Mouse (Mus musculus) thymus, postnatal 10 days (tissue): Measurements from ENCODE around the gene Gm5767.

Source experiments
- DNase-seq, 2 experiments: peaks; one replicate each; pipeline ENCODE4 v3.0.0; 2021; ENCODE audit warnings: low spot score in 2 of 2

Gene Gm5767

DNA sequence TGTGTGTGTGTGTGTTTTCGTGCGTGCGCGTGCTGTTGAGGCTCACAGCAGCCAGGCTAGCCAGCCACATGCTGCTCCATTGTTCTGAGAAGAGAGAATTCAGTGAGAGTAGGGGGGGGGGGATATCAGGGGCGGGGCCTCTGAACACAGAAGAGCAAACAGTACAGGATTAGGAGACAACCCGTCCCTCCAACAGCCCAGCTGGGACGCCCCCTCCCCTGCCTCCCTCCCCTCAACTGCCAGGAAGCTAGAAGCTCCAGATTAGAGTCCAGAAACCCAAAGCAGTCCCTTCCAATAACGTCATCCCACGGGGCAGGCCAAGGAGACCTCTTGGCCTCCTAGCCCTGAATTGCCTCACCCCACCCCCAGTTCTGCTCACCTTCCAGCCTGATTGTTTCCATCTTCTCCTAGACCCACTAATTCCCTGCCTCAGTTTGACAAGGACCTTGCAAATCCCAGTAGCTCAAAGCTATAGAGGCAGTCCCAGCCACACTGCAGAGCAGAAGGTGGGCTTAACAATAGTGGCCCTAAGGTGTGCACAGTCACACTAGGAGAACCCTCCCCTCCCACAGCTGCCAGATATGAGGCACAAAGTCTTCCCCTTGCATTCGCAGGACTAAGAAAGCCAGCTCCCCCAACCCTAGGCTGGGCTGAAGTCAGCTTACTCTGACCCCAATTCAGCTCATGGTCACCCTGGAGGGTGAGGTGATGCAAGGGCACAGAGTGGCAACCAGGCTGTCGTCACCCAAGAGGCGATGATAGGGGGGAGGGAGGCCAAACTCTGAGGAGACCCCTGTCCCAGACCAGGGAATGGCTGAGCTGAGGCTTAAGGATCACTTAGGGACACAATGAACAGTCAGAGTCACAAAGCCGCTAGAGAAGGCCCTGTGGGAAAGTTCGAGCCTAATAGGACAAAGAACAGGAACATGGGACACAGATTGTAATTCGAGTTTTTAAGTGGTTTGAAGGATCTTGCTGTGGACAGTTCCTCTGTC, 10.2 kb upstream of the Gm5767 start:
- DNase-seq, result no peak

DNA sequence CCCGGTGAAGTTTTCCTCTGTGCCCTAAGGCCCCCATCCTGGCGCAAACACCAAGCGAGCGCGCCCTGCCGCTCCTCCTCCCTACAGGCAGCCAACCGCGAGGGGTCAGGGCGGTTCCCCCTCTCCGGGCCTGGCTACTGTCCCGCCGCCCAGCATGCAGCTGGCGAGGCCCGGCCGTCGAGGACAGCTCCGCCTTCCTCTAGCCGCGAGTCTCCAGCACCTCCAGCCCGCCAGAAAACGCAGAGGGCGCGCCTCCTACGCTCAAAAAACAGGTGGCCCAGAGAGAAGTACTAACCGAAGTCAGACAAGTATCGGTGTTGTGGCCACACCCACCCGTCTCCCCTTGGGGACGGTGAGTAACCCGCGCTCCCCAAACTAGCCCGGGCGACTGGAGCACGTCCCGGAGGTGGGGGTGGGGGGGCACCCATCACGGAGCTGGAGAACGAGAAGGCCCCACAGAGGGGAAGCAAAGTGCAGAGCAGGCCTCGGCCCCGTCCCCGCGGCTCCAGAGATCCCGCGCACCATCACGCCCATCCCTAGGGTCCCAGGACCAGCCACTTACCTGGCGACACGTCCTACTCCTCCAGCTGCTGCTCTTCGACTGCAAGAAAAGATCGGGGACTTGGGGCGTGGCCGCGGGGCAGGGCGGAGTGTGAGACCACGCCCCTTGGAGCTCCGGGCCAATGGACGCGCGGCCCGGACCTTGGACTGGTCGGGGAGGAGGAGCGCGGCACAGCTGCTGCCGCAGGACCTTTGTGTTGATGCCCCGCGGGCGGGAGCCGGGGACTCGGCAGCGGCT, 8.8 kb upstream of the Gm5767 start, which contains the start of gene Carhsp1:
Gene Carhsp1 (minus strand): TSS at position 605 of the 799 bp plus-strand sequence.
- peak; percentile 93 to 94 for DNase-seq

DNA sequence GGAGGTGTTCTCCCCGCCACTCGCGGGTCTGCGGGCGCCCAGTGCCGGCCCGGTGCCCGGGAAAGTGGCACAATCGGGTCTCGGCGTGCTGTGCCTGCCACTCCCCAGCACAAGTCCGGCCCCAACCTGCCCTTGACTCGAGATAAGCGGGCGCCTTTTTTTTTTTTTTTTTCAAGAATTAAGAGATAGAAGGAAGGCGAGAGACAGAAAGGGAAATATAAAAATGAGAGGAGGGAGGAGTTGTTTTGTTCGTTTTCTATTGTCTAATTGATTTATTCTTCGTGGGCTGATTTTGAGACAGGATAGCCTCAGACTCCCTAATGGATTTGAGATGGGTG, 8.3 kb upstream of the Gm5767 start:
- DNase-seq, result no peak

DNA sequence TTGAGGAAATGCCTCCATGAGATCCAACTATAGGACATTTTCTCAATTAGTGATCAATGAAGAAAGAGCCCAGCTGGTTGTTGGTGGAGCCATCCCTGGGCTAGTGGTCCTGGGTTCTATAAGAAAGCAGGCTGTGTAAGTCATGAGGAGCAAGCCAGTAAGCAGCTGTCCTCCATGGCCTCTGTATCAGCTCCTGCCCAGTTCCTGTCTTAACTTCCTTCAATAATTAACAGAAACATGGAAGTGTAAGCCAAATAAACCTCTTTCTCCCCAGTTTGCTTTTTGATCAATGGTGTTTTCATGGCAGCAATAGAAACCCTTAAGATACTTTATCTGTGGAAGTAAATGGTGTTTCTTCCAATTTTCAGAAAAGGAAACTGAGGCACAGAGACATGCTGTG, 7.8 kb upstream of the Gm5767 start:
- DNase-seq, result no peak

DNA sequence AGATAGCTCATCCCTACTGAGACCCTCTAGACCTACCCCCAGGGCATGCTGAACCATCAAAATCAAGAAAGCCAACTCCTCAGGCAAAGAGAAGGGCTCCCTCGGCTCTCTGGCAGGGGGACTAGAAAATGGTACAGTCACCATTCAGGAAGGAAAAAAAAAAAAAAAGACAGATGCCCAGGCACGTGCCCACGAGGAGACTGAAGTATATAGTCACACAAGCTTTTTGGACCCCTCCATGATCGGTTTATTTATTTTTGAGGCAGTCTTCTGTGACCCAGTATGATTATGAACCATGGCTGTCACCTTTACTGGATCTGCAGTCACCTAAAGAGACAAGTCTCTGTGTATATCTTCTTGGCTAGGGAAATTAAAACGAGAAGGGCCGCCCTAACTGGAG, 7.2 kb upstream of the Gm5767 start:
- DNase-seq, result no peak

DNA sequence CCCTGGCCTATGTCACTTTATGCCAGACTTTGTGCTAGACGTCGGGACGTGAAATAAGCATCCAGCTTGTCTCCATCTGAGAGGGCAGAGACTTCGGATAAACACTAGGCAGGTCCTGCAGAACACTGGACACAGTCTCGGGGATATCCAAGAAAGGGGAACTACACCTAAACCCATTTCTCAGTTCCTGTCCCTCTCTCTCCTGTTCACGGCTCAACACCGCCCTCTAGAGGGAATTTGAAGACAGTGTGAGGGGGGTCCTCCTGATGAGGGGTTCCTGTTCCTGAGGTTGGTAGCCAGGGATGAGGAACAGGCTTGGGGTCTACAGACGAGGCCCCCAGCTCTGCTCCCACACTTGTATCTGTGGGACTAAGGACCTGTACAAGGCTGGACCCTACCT, 6.4 kb upstream of the Gm5767 start:
- DNase-seq, result peak; percentile 56 to 84

DNA sequence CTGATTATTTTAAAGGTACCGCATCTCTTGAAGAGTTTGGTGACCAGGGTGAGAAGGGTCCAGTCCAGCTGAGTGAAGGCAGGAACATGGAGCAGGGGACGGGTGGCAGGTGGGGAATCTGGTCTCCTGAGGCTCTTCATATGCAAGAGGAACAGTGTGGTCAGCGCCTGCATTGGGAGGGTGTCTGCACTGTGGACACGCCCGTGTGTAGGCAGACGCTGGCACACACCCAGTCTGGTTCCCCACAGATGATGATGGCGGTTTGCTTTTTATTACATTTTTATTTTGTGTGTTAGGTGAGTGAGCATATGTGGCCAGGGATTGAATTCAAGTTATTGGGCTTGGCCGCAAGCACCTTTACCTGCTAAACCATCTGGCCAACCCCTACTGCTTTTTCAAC, 5.0 kb upstream of the Gm5767 start:
- no peak for DNase-seq

DNA sequence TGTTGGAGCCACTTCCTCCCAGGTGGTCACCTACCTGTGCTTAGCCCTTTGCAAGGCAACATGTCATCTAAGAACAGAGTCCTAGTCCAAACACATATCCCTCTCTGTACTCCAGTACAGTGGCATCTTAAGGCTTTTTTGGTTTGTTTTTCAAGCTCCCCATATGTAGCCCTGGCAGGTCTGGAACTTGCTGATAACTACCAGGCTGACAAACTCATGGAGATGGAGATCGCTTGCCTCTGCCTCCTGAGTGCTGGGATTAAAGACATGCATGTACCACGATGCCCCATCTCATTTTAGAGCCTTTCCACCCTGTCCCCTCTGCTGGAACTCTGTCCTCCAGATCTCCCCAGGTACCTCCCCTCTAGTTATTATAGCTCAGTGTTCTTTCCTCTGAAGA, 4.3 kb upstream of the Gm5767 start:
- DNase-seq, result no peak

DNA sequence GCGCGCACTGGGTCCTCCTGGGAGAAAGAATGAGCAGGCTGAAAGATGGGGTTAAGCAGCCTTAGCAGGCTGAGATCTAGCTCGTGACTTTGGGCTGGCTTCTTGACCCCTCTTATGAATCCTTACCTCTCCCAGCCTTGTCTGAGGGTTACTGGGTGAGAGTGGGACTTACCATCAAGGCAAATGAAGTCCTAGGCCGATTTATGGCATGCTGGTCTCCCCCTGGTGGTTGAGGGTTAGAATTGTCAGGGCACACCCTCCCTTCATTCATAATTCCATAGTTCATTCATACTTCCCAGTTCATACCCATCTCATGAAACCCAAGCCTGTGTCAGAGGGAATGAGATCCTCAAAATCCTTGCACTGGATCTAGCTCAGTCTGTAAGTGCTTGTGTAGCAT, 3.8 kb upstream of the Gm5767 start:
- peak in 1 of 2 experiments; percentile 63 for DNase-seq

DNA sequence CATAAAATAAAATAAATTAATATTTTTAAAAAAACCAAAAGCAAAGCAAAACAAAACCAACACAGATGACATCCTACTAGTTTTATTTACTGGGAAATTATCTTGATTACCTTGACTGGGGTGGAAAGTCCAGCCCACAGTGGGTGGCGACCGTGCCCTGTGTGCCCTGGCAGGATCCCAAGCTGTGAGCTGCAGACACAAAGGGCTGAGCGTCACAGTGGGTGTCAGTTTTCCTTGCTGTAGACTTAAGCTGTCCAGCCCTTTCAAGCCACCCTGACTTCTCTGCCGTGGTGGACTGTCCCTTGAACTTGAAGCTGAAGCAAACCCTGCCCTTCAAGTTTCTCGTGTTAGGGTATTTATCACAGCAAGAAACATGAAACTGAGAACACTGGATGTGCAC, 2.5 kb upstream of the Gm5767 start:
- no peak for DNase-seq

DNA sequence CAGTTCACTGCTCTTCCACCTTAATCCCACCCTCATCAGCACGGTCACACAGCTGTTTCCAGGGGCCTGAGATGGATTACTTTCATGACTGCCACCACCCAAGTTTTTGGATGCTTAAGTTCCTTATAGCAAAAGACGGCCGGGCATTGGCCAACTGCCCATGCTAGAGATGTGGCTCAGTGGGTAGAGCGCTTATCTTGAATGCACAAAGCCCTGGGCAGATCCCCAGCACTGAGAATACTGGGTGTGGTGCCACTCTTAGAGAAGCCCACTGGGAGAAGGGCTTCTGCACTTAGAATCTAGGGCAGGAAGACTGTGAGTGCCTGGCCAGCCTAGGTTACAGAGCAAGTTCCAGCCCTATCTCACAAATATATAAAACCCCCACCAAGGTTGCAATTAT, 1.9 kb upstream of the Gm5767 start:
- DNase-seq, result no peak

DNA sequence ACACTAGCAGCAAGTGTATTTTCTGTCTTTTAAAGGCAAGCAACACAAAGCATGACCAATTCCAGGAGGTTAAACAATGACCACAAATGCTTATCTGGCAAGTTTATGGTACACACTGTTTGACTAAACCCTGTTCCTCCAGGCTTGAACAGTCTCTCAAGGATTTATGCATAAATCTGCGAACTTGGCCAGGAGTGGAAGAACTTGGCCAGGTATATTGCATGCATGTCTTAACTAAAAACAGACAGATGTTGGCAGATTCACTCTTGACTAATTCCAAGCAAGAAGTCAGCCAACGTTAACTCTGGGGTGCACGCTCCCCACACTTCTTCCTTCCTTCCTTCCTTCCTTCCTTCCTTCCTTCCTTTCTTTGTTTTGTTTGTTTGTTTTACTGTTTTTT, 790 bp upstream of the Gm5767 start:
- no peak for DNase-seq

DNA sequence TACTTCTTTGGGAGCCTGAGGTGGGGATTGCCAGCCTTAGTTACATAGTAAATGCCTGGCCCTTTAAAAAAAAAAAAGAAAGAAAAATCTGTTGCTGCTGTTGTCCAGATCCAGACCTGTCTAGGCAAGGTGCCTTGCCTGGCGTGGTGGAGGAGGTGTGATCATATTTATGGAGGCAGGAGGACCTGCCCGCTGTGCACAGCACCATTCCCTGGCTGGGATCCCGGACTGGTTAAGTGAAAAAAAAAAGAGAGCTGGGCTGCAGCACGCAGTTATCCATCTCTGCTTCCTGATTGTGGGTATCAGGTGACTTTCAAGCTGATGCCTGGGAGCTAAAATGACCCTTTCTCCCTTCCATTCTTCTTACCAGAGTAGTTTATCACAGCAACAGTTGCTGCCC, 4.5 kb downstream of the Gm5767 start:
- DNase-seq, result no peak

DNA sequence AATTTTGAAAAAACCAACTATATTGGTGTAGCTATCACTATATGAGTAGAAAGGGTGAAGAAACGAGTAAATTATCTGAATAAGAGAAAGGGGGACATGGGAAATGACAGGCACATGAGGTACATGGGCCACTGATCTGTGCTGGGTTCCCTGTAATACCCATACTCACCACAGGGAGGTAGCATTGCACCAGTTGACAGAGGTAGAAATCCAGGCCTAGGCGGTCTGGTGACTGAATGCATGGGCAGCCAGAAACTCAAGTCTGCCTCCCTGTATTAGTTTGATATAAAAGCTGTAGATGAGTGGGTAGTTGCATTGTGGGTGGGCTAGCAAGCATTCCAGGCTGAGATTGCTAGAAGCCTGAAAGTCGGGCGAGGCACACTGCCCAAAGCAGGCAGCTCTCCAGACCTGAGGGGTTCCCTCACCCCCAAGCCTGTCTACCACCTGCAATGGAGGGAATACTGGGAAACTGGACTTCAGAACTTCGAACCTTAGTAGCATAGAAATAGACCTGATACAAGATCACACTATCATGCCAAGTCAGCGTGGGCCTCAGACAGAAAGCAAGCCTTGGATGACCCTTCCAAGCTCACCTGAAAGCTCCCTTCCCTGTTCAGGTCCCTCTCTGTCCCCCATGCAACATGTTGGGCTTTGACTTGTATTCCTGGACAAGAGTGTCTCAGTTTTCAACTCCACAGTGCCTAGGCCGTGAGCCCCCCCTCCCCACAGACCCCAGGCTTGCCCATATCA, 5.7 kb downstream of the Gm5767 start:
- peak; percentile 60 to 80 for DNase-seq

DNA sequence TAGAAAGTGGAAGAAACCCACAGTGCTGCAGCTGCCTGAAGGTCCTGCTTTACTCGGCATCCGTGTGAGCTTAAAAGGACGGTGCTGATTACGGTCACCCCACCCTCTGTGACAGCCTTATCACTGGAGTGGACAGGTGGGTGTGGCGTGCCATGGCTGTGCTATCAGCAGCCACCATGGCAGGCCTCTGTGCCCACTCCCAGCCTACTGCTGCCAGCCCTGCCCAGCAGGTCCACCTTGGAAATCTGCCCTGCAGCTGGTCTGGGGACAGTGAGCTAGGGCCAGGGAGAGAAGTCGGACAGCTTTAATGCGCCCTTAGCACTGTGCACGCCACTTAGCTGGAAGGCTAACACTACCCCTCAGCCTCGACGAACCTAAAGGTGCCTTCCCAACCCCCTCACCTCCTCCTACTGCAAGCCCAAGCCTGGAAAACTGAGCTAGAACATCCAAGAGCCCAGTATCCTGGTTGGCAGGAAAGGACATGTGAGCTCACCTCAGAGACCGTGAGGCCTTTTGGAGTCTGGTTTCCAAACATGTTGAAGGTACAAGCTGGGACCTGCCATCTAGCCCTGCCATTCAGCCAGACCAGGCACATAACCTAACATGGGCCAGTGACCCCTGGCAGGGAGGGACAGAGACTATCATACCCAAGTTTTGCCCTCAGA, 6.4 kb downstream of the Gm5767 start:
- DNase-seq, result no peak

DNA sequence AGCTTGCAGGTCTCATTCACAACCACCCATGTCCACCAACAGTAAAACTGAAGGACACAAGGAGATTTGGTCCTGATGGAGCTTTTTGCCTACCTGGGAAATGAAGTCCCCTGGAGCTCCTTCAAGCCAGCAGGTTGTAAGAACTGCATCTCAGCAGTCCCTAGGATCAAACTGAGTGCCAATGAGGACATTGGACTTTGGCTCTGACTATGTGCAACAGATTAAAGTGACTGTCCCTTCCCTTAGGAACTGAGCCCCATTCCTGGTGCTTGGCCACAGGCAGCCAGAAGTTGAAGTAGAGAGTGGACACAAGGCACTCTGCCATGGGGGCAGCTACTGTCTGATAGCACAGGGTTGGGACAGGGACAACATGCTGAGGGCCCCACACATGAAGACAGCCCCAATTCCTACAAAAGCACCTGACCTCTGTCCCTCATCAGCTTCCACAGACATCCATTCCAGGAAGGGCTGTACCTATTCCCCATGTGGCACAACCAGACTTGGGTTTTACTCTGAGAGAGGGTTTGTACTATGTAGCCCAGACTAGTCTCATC, 7.1 kb downstream of the Gm5767 start:
- DNase-seq, result no peak

DNA sequence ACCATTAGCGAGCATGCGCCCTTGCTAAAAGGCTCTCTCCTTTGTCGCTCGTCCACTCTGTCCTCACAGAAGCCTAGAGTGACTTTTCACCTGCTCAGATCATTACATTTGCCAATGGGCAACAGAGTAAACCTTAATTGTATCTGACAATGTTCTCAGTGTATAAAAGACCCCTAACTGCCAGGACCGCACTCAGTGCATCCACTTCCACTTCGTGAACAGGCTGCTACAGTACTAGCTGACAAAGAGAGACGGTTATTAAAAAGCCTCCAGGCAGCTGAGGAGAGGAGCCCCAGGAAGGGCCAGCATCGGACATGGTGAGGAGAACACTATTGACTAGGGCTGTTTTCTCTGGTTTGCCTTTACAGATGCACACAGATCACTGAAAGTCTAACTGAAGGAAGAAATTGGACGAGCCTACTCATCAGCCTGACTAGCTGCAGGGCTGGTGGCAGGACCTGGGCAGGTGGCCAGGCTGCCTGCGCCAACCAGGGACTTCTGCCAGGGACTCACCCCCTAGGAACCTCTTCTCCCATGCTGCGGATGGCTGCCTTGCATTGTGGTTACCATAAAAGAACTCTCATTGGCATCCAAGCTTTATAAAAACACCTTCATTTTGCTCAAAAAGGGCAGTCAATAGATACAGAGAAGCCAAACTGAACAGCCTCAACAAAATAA, 9.5 kb downstream of the Gm5767 start:
- DNase-seq, result no peak

DNA sequence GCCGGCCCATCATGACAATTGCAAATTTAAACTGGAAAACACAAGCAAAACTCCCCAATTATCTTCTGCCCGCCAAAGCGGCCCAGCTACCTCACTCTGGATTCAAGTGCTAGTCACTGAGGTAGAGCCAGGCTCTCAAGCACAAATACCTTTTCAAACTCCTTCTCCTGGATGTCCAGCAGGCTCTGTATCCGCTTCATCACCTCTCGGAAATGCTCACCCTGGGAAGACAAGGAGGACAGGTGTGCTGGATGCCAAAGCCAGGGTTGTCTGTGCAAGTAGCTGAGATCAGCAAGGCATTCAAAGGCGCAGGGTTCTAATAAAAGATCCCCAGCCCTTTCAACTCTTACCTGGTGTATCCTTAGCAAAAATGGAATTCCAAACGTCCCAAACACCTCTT, 10.6 kb downstream of the Gm5767 start:
- DNase-seq, result no peak

DNA sequence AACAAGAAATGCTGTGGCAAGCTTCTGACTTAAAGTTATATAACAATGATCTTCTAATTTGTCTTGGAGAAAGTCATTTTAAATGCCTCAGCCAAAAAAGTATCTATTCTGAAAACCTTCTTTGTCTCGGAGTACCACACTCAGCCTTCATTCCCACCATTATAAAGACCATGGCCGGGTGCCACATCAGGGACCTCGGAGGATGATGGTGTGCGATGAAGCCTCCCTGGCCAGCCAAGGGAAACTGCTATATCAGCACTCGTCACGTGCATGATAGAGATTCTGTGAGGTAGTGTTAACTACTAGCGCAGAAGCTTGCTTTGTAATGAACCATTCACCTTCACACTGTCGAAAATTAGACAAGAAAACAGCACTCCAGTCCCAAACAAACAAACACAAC, 19.0 kb downstream of the Gm5767 start:
- DNase-seq, result no peak

DNA sequence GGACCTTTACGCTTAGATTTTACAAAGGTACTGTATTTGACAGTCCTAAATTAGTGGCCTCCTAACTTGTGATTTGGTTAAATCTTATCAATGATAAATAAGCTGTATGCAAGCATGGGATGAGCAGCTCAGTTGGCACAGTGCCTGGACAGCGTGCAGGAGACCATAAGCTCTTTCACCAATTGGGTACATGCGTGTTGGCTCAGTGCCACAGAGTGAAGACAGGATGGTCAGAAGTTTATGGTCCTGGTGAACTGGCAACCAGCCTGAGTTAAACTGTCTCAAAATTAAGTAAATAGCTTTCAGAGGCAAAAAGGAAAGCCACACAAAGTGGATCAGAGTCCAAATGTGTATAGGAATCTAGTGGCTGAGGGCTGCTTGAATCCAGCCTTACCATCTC, 20.0 kb downstream of the Gm5767 start:
- DNase-seq, result no peak

DNA sequence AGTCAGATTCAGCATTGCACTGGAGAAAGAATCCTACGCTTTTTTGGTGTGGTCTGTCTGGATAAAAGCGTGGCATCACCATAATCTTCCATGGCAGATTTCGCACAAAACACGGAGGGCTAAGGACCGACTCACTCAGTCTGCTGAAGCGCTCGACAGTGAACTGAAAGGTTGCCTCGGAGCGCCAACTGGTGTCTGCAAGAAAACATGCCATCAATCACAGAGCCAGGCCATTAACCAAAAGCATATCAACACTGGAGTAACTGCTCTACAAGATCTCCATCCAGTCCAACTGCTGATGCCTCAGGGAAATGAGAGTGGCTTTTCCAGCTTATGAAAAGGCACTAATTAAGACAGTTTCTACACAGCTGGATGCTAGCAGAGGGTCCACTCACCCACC, 31.4 kb downstream of the Gm5767 start:
- no peak for DNase-seq
